Mouse (Mus musculus) bone marrow, adult 2 months (tissue): ENCODE results near the gene Rmnd5b. TPM values are rescaled to one million over a fixed set of nuclear protein-coding genes. Genes with fewer than 3 reads are reported as not detected.

Experiments
- H3K27ac ChIP-seq: fragments of 200-500 bp; 2 replicates; pipeline ENCODE4 v1.5.1; 2012; ENCODE audit warnings: low read depth, mild to moderate bottlenecking, control low read depth, inconsistent platforms, low read length; ENCODE audit not compliant: control insufficient read depth, poor library complexity, insufficient read depth
- H3K4me1 ChIP-seq: fragments of 200-500 bp; 2 replicates; pipeline ENCODE4 v1.6.1; 2011; ENCODE audit warnings: low read length; ENCODE audit not compliant: control insufficient read depth, insufficient read depth
- H3K4me3 ChIP-seq: fragments of 200-500 bp; replicated peaks from 2 replicates; pipeline ENCODE3; 2011; ENCODE audit warnings: mild to moderate bottlenecking, low read depth, low read length, control low read depth; ENCODE audit not compliant: control insufficient read depth
- CTCF ChIP-seq: fragments of 200-500 bp; IDR thresholded peaks from 2 replicates; pipeline ENCODE4 v1.5.1; 2011; ENCODE audit warnings: low read length, control low read depth; ENCODE audit not compliant: control insufficient read depth, insufficient read depth
- POLR2A ChIP-seq: fragments of 200-500 bp; IDR thresholded peaks from 2 replicates; pipeline ENCODE4 v1.6.1; 2011; ENCODE audit warnings: low read depth, mild to moderate bottlenecking, control low read depth, low read length, borderline replicate concordance; ENCODE audit not compliant: control insufficient read depth
- WGBS: fragments of 180-500 bp; shearing (Covaris S2); methylation state at CpG from one replicate; pipeline ENCODE4 v1.1.7; 2018; 5-methylcytosine and 5-hydroxymethylcytosine counted together
- polyA plus RNA-seq: library from polyadenylated mRNA; stranded (reverse); fragments of >200 nt; gene quantifications from 2 replicates; pipeline ENCODE4 v1.2.4, GENCODE M21; 2011; ENCODE audit warnings: low replicate concordance; ENCODE audit not compliant: missing spikeins, insufficient read depth, insufficient read length

Gene Rmnd5b
- polyA plus RNA-seq, 1 experiment: 19.3 TPM

- Histone ChIP-seq H3K4me3 (no peak overlapping the region), H3K4me1 (peaks cover 7% of the 10 kb centered on the region), H3K27ac (peak overlapping the region; percentile 57)
- TF ChIP-seq CTCF (no peak), POLR2A (no peak)
- whole genome bisulfite sequencing: 71% methylated on average over 7 of the region's 7 CpGs
These were observed 10.5 kb upstream of the Rmnd5b start for GRCm38 (mm10) chr11:51646245-51646644.

GRCm38 (mm10) chr11:51645293-51645692 is 9.6 kb upstream of the Rmnd5b start:
- no peak overlapping the region for H3K4me3 ChIP-seq
- no peak overlapping the region; the same call in 1 of the 2 replicates for H3K27ac ChIP-seq
- TF ChIP-seq CTCF (no peak), POLR2A (peak; percentile 5; the same call in 1 of the 2 replicates)
- WGBS: 78% methylated on average over 13 of the region's 13 CpGs
- H3K4me1 ChIP-seq: peaks cover 7% of the 10 kb centered on the region

- TF ChIP-seq CTCF (no peak), POLR2A (0 out of 2 replicates have a peak, but pooled peaks have one; percentile 11)
- Histone ChIP-seq H3K4me1 (peaks cover 7% of the 10 kb centered on the region), H3K27ac (peak overlapping the region; percentile 94), H3K4me3 (peak overlapping the region; percentile 48)
- WGBS: 2% methylated on average over 16 of the region's 16 CpGs
These were observed 8.5 kb upstream of the Rmnd5b start for GRCm38 (mm10) chr11:51644217-51644616.

GRCm38 (mm10) chr11:51643761-51644160 is 8.1 kb upstream of the Rmnd5b start:
- H3K4me1 ChIP-seq: peaks cover 7% of the 10 kb centered on the region
- peak overlapping the region; percentile 48 for H3K4me3 ChIP-seq
- H3K27ac ChIP-seq: peak overlapping the region; percentile 94
- WGBS: 7% methylated on average over 15 of the region's 15 CpGs
- TF ChIP-seq POLR2A: no peak
- TF ChIP-seq CTCF: no peak

- TF ChIP-seq POLR2A (no peak), CTCF (no peak)
- Histone ChIP-seq H3K27ac (peak overlapping the region; percentile 94), H3K4me3 (no peak overlapping the region), H3K4me1 (peaks cover 7% of the 10 kb centered on the region)
- 68% methylated on average over 9 of the region's 9 CpGs for WGBS
These were observed 7.5 kb upstream of the Rmnd5b start for GRCm38 (mm10) chr11:51643202-51643601.

- no peak for TF ChIP-seq CTCF
- no peak for TF ChIP-seq POLR2A
- 76% methylated on average over 7 of the region's 7 CpGs for WGBS
- Histone ChIP-seq H3K27ac (no peak overlapping the region), H3K4me3 (no peak overlapping the region), H3K4me1 (peaks cover 6% of the 10 kb centered on the region)
These were observed 5.1 kb upstream of the Rmnd5b start for GRCm38 (mm10) chr11:51640748-51641147.

GRCm38 (mm10) chr11:51638497-51638896 is 2.8 kb upstream of the Rmnd5b start:
- WGBS: 42% methylated on average over 5 of the region's 5 CpGs

GRCm38 (mm10) chr11:51637971-51638414 is 2.3 kb upstream of the Rmnd5b start:
- peaks cover 2% of the 10 kb centered on the region for H3K4me1 ChIP-seq
- TF ChIP-seq POLR2A (peak; percentile 74; the same call in 1 of the 2 replicates), CTCF (no peak)
- 1% methylated on average over 17 of the region's 17 CpGs for WGBS
- H3K4me3 ChIP-seq: peak overlapping the region; percentile 47
- H3K27ac ChIP-seq: peak overlapping the region; percentile 90

More at GRCm38 (mm10) chr11:51638497-51638896, 2.8 kb upstream of the Rmnd5b start:
- Histone ChIP-seq H3K27ac (peak overlapping the region; percentile 90; the same call in 1 of the 2 replicates), H3K4me1 (peaks cover 2% of the 10 kb centered on the region), H3K4me3 (no peak overlapping the region)
- TF ChIP-seq CTCF: no peak
- no peak for TF ChIP-seq POLR2A

- WGBS: 5% methylated on average over 6 of the region's 6 CpGs
- peak overlapping the region; percentile 82 for H3K4me3 ChIP-seq
- TF ChIP-seq POLR2A (no peak), CTCF (peak; percentile 60; the same call in 1 of the 2 replicates)
- H3K4me1 ChIP-seq: peaks cover 5% of the 10 kb centered on the region
- H3K27ac ChIP-seq: peak overlapping the region; percentile 93
These were observed 608 bp upstream of the Rmnd5b start for GRCm38 (mm10) chr11:51636323-51636684.
